Mouse (Mus musculus) neural tube, embryonic 14.5 days (tissue): ENCODE results near the gene Nt5c. TPM values are rescaled to one million over a fixed set of nuclear protein-coding genes. Genes with fewer than 3 reads are reported as not detected.

Experiments
- ATAC-seq: fragments of 200-750 bp; cut with Nextera tagmentation; 2 replicates; pipeline ENCODE4 v1.8.0; 2017; ENCODE audit warnings: low read depth, mild to moderate bottlenecking, moderate TSS enrichment, moderate library complexity
- H3K27ac ChIP-seq: fragments of 300-500 bp; sonication (generic); 2 replicates; pipeline ENCODE4 v1.5.1; 2014; ENCODE audit warnings: low read depth, mild to moderate bottlenecking, control low read depth, low read length, moderate library complexity, mixed read lengths
- H3K27me3 ChIP-seq: fragments of 300-500 bp; sonication (generic); 2 replicates; pipeline ENCODE4 v1.6.1; 2014; ENCODE audit warnings: low read length; ENCODE audit not compliant: control insufficient read depth, insufficient read depth
- H3K36me3 ChIP-seq: fragments of 300-500 bp; sonication (generic); 2 replicates; pipeline ENCODE4 v1.6.1; 2014; ENCODE audit warnings: low read length, mixed read lengths; ENCODE audit not compliant: control insufficient read depth, insufficient read depth
- H3K4me1 ChIP-seq: fragments of 300-500 bp; sonication (generic); 2 replicates; pipeline ENCODE4 v1.6.1; 2014; ENCODE audit warnings: low read length; ENCODE audit not compliant: control insufficient read depth, insufficient read depth
- H3K4me2 ChIP-seq: fragments of 300-500 bp; sonication (generic); 2 replicates; pipeline ENCODE4 v1.6.1; 2014; ENCODE audit warnings: mild to moderate bottlenecking, low read depth, low read length, control low read depth
- H3K4me3 ChIP-seq: fragments of 300-500 bp; sonication (generic); 2 replicates; pipeline ENCODE4 v1.5.1; 2014; ENCODE audit warnings: low read depth, low read length, control low read depth, mixed read lengths
- H3K9ac ChIP-seq: fragments of 300-500 bp; sonication (generic); replicated peaks from 2 replicates; pipeline ENCODE4 v1.6.1; 2014; ENCODE audit warnings: low read depth, mild to moderate bottlenecking, control low read depth, low read length, mixed read lengths
- H3K9me3 ChIP-seq: fragments of 300-500 bp; sonication (generic); 2 replicates; pipeline ENCODE4 v1.6.1; 2016; ENCODE audit warnings: low read length; ENCODE audit not compliant: control insufficient read depth
- WGBS: fragments of 180-500 bp; shearing (Covaris S2); extraction: QIAGEN DNeasy Blood & Tissue Kit; methylation state at CpG from one replicate; pipeline ENCODE4 v1.1.7; 2014; 5-methylcytosine and 5-hydroxymethylcytosine counted together
- microRNA-seq: library from miRNA; unstranded; fragments of <30 nt; microRNA quantifications from one replicate; pipeline ENCODE4, GENCODE M21; 2016
- polyA plus RNA-seq: library from polyadenylated mRNA; unstranded; fragments of >200 nt; fragmentation: Nextera tagmentation; extraction: Ambion mirVana; gene quantifications from 2 replicates; pipeline ENCODE4 v1.2.1, GENCODE M21; 2014

Nt5c gene
- polyA plus RNA-seq, 1 experiment from 2014 or later: 95.8 TPM

- WGBS: 87% methylated on average over 8 of the region's 8 CpGs
- H3K4me1 ChIP-seq: no peaks in the 10 kb centered on the region
- H3K27ac ChIP-seq: no peak overlapping the region
- H3K9me3 ChIP-seq: no peaks in the 10 kb centered on the region
- no peak overlapping the region for H3K4me2 ChIP-seq
- no peaks in the 10 kb centered on the region for H3K36me3 ChIP-seq
- H3K4me3 ChIP-seq: no peak overlapping the region
- H3K9ac ChIP-seq: no peak overlapping the region
- no peak for ATAC-seq
- H3K27me3 ChIP-seq: no peaks in the 10 kb centered on the region
Measured at GRCm38 (mm10) chr11:115451781-115452241, 39.9 kb downstream of the Nt5c start.

- no peak for ATAC-seq
- 90% methylated on average over 7 of the region's 7 CpGs for WGBS
- H3K27ac ChIP-seq: no peak overlapping the region
- H3K9me3 ChIP-seq: no peaks in the 10 kb centered on the region
- no peak overlapping the region for H3K9ac ChIP-seq
- no peaks in the 10 kb centered on the region for H3K27me3 ChIP-seq
- no peaks in the 10 kb centered on the region for H3K36me3 ChIP-seq
- no peak overlapping the region for H3K4me2 ChIP-seq
- H3K4me1 ChIP-seq: no peaks in the 10 kb centered on the region
- H3K4me3 ChIP-seq: no peak overlapping the region
Measured at GRCm38 (mm10) chr11:115450176-115450575, 41.5 kb downstream of the Nt5c start.

DNA sequence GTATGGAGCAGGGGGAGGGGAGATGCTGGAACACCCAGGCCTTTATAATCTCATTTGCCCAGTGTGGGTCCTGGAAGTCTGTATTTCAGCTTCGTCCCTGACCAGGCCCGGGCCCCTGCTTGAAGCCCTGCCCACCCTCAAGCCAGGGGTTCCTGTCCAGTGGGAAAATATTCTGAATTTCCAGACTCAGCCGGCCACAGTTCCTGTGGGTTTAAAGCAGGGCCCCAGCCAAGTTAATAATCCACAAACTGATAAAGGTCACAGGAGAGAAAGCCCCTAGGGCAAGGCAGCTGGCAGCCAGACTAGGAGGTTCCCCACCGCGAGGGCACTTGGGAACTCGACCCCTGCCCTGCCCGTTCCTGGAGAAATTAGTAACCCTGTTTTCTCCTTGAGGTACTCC is 42.7 kb downstream of the Nt5c start:
- no peaks in the 10 kb centered on the region for H3K4me1 ChIP-seq
- H3K4me2 ChIP-seq: no peak overlapping the region
- 46% methylated on average over 7 of the region's 7 CpGs for WGBS
- no peaks in the 10 kb centered on the region for H3K27me3 ChIP-seq
- no peak overlapping the region for H3K9ac ChIP-seq
- no peaks in the 10 kb centered on the region for H3K36me3 ChIP-seq
- H3K27ac ChIP-seq: no peak overlapping the region
- H3K9me3 ChIP-seq: no peaks in the 10 kb centered on the region
- H3K4me3 ChIP-seq: no peak overlapping the region
- no peak for ATAC-seq

GRCm38 (mm10) chr11:115448075-115448474 is 43.6 kb downstream of the Nt5c start:
- ATAC-seq: no peak
- Histone ChIP-seq H3K27me3 (no peaks in the 10 kb centered on the region), H3K4me3 (no peak overlapping the region), H3K36me3 (no peaks in the 10 kb centered on the region), H3K4me2 (no peak overlapping the region), H3K9ac (no peak overlapping the region), H3K9me3 (no peaks in the 10 kb centered on the region), H3K4me1 (no peaks in the 10 kb centered on the region), H3K27ac (no peak overlapping the region)
- WGBS: 90% methylated on average over 16 of the region's 16 CpGs

DNA sequence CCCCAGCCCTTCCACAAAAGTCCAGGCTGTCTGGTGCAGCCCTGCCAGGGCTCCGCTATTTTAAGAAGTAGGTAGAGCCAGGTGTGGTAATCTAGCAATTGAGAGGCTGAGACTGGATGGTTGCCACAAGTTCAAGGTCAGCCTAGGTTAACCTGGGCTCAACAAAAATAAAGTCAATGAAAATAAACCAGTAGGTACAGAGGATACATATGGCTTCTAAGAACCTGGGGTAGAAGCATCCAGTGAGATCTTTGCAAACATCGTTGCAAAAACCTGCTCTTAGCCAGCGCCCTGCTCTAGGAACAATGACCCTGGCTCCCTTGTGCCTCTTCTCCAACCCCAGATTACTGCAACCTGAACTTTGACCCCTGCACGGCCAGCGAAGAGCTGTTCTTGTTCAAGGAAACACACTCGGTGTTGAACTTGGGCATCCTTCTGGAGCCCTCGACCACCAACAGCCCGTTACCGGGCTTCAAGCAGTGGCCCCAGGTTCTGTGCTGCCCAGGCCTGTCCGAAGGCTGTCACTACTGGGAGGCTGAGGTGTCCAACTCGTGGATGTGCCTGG is 44.3 kb downstream of the Nt5c start:
- ATAC-seq: no peak
- Histone ChIP-seq H3K4me2 (no peak overlapping the region), H3K4me3 (no peak overlapping the region), H3K9me3 (no peaks in the 10 kb centered on the region), H3K4me1 (no peaks in the 10 kb centered on the region), H3K36me3 (no peaks in the 10 kb centered on the region), H3K27ac (no peak overlapping the region), H3K27me3 (no peaks in the 10 kb centered on the region), H3K9ac (no peak overlapping the region)
- 86% methylated on average over 11 of the region's 11 CpGs for WGBS

DNA sequence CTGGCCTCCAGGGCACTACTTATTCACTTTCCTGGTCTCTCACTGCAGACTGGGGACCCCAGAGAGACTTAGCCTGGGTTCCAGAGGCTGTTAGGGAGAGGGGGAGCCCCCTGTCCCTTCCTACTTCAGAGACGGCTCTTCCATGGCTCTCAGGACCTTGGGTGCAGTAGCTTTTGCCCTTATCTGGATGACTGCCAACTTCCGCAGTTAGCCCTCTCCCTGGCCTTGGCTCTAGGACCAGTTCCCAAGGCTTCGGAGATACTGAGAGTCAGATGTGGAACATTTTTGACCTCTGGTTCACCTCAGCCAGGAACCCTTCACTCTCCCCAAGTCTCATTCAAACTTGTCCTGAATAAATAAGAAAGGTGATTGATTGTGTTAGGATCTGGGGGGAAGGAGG is 44.8 kb downstream of the Nt5c start:
- Histone ChIP-seq H3K4me3 (no peak overlapping the region), H3K9me3 (no peaks in the 10 kb centered on the region), H3K4me1 (no peaks in the 10 kb centered on the region), H3K36me3 (no peaks in the 10 kb centered on the region), H3K9ac (no peak overlapping the region), H3K27me3 (no peaks in the 10 kb centered on the region), H3K4me2 (no peak overlapping the region), H3K27ac (no peak overlapping the region)
- WGBS: 71% methylated on average over 3 of the region's 3 CpGs
- ATAC-seq: no peak

GRCm38 (mm10) chr11:115441417-115441816 is 50.2 kb downstream of the Nt5c start:
- Histone ChIP-seq H3K4me2 (no peak overlapping the region), H3K4me1 (peaks cover under 1% of the 10 kb centered on the region; the same call in 1 of the 2 replicates), H3K27me3 (no peaks in the 10 kb centered on the region), H3K4me3 (no peak overlapping the region), H3K9ac (no peak overlapping the region), H3K36me3 (no peaks in the 10 kb centered on the region), H3K27ac (no peak overlapping the region), H3K9me3 (no peaks in the 10 kb centered on the region)
- no peak for ATAC-seq
- WGBS: 45% methylated on average over 15 of the region's 15 CpGs

Small RNA genes lying within 50 kb of the gene (microRNA-seq; reads per million reads assigned to microRNA genes)
- not detected for gene Mir3968

Other genes starting within 250 kb of the Nt5c start
- 0.24 and 0.45 TPM in 2 replicates for gene Grin2c, start 224.6 kb downstream of the Nt5c start, polyA plus RNA-seq
- 12.5 and 14.6 TPM in 2 replicates for gene Fdxr, start 214.8 kb downstream of the Nt5c start, polyA plus RNA-seq
- 1.4 and 1.9 TPM in 2 replicates for gene Fads6, start 194.2 kb downstream of the Nt5c start, polyA plus RNA-seq
- 0.12 TPM in 1 of 2 replicates, not detected in the other for gene Otop2, start 184.7 kb downstream of the Nt5c start, polyA plus RNA-seq
- 0.13 and 0.16 TPM in 2 replicates for gene Ush1g, start 169.8 kb downstream of the Nt5c start, polyA plus RNA-seq
- 1.8 and 2.6 TPM in 2 replicates for gene Otop3, start 157.1 kb downstream of the Nt5c start, polyA plus RNA-seq
- 41.7 and 45.7 TPM in 2 replicates for gene Hid1, start 124.1 kb downstream of the Nt5c start, polyA plus RNA-seq
- 27.3 and 28.6 TPM in 2 replicates for gene Cdr2l, start 109.9 kb downstream of the Nt5c start, polyA plus RNA-seq
- 207 and 211 TPM in 2 replicates for gene Mrpl58, start 88.1 kb downstream of the Nt5c start, polyA plus RNA-seq
- 928 and 1,005 TPM in 2 replicates for gene Atp5h, start 71.9 kb downstream of the Nt5c start, polyA plus RNA-seq
- gene Kctd2, start 71.7 kb downstream of the Nt5c start, polyA plus RNA-seq: 28.8 and 33.7 TPM in 2 replicates
- gene Trim80, start 51.3 kb downstream of the Nt5c start, polyA plus RNA-seq: not detected in 2 replicates
- gene Slc16a5, start 29.4 kb downstream of the Nt5c start, polyA plus RNA-seq: 0.15 TPM in 2 replicates
- 15.5 and 19.4 TPM in 2 replicates for gene Armc7, start 16.2 kb downstream of the Nt5c start, polyA plus RNA-seq
- gene Jpt1, start 22.5 kb upstream of the Nt5c start, polyA plus RNA-seq: 1,282 and 1,347 TPM in 2 replicates
- gene Sumo2, start 44.4 kb upstream of the Nt5c start, polyA plus RNA-seq: 994 and 1,036 TPM in 2 replicates
- 98.2 and 98.9 TPM in 2 replicates for gene Nup85, start 72.6 kb upstream of the Nt5c start, polyA plus RNA-seq
- gene Mrps7, start 112.1 kb upstream of the Nt5c start, polyA plus RNA-seq: 76.5 and 79.0 TPM in 2 replicates
- gene Gga3, start 112.2 kb upstream of the Nt5c start, polyA plus RNA-seq: 35.2 and 43.1 TPM in 2 replicates
- gene Mif4gd, start 121.1 kb upstream of the Nt5c start, polyA plus RNA-seq: 11.0 and 12.3 TPM in 2 replicates
- gene Slc25a19, start 136.4 kb upstream of the Nt5c start, polyA plus RNA-seq: 45.3 and 53.0 TPM in 2 replicates
- gene Grb2, start 216.7 kb upstream of the Nt5c start, polyA plus RNA-seq: 115 and 126 TPM in 2 replicates